Mouse (Mus musculus): ENCODE results near the gene Frs2. TPM values are rescaled to one million over a fixed set of nuclear protein-coding genes. Genes with fewer than 3 reads are reported as not detected.

Gene Frs2
- total RNA-seq, 1 experiment from 2014 or later, result 20.9 TPM

Other genes with a start within 250 kb of the Frs2 start
- 46.0 and 51.2 TPM in 2 replicates for gene Rab3ip, start 197.8 kb downstream of the Frs2 start, total RNA-seq (2017)
- gene Gm10271, start 175.9 kb downstream of the Frs2 start, total RNA-seq (2017), result not detected in 2 replicates
- not detected in 2 replicates for gene Best3, start 162.2 kb downstream of the Frs2 start, total RNA-seq (2017)
- not detected in 2 replicates for gene Lrrc10, start 103.2 kb downstream of the Frs2 start, total RNA-seq (2017)
- gene Cct2, start 84.7 kb downstream of the Frs2 start, total RNA-seq (2017), result 204 and 205 TPM in 2 replicates
- 80.4 and 111 TPM in 2 replicates for gene Yeats4, start 76.0 kb upstream of the Frs2 start, total RNA-seq (2017)
- not detected in 2 replicates for gene 9530003J23Rik, start 90.2 kb upstream of the Frs2 start, total RNA-seq (2017)
- gene Lyz2, start 133.8 kb upstream of the Frs2 start, total RNA-seq (2017), result 2,637 and 2,768 TPM in 2 replicates
- 1.6 and 3.5 TPM in 2 replicates for gene Lyz1, start 144.3 kb upstream of the Frs2 start, total RNA-seq (2017)
- gene Cpsf6, start 231.5 kb upstream of the Frs2 start, total RNA-seq (2017), result 121 and 129 TPM in 2 replicates

All from neutrophil, adult 5-6 weeks (primary cell).